Mouse (Mus musculus) heart, embryonic 12.5 days (tissue): ENCODE results near the gene Vmn2r99. TPM values are rescaled to one million over a fixed set of nuclear protein-coding genes. Genes with fewer than 3 reads are reported as not detected.

ENCODE experiments used
- ATAC-seq: fragments of 200-750 bp; cut with Nextera tagmentation; 2 replicates; pipeline ENCODE4 v1.8.0; 2017; ENCODE audit warnings: moderate TSS enrichment, moderate library complexity; ENCODE audit not compliant: insufficient number of reproducible peaks, low FRiP score
- H3K27ac ChIP-seq: fragments of 300-500 bp; sonication (generic); 2 replicates; pipeline ENCODE4 v1.5.1; 2016; ENCODE audit warnings: mild to moderate bottlenecking, moderate library complexity; ENCODE audit not compliant: poor library complexity, severe bottlenecking
- H3K27me3 ChIP-seq: fragments of 300-500 bp; sonication (generic); replicated peaks from 2 replicates; pipeline ENCODE4 v1.6.1; 2016; ENCODE audit warnings: mild to moderate bottlenecking, moderate library complexity
- H3K36me3 ChIP-seq: fragments of 300-500 bp; sonication (generic); 2 replicates; pipeline ENCODE4 v1.6.1; 2016; ENCODE audit warnings: mild to moderate bottlenecking, moderate library complexity
- H3K4me1 ChIP-seq: fragments of 300-500 bp; sonication (generic); replicated peaks from 2 replicates; pipeline ENCODE4 v1.6.1; 2016; ENCODE audit warnings: mild to moderate bottlenecking
- H3K4me2 ChIP-seq: fragments of 300-500 bp; sonication (generic); 2 replicates; pipeline ENCODE4 v1.6.1; 2016; ENCODE audit warnings: mild to moderate bottlenecking, moderate library complexity
- H3K4me3 ChIP-seq: fragments of 300-500 bp; sonication (generic); 2 replicates; pipeline ENCODE4 v1.5.1; 2016; ENCODE audit warnings: mild to moderate bottlenecking
- H3K9ac ChIP-seq: fragments of 300-500 bp; sonication (generic); 2 replicates; pipeline ENCODE4 v1.6.1; 2016; ENCODE audit warnings: mild to moderate bottlenecking, moderate library complexity
- H3K9me3 ChIP-seq: fragments of 300-500 bp; sonication (generic); replicated peaks from 2 replicates; pipeline ENCODE4 v1.6.1; 2016; ENCODE audit warnings: mild to moderate bottlenecking, moderate library complexity
- WGBS: fragments of 180-500 bp; shearing (Covaris S2); methylation state at CpG from one replicate; pipeline ENCODE4 v1.1.7; 2016; 5-methylcytosine and 5-hydroxymethylcytosine counted together
- polyA plus RNA-seq: library from polyadenylated mRNA; unstranded; fragments of >200 nt; fragmentation: Nextera tagmentation; extraction: Ambion mirVana; gene quantifications from 2 replicates; pipeline ENCODE4 v1.2.1, GENCODE M21; 2016

Gene Vmn2r99
- polyA plus RNA-seq: not detected in 2 replicates

DNA sequence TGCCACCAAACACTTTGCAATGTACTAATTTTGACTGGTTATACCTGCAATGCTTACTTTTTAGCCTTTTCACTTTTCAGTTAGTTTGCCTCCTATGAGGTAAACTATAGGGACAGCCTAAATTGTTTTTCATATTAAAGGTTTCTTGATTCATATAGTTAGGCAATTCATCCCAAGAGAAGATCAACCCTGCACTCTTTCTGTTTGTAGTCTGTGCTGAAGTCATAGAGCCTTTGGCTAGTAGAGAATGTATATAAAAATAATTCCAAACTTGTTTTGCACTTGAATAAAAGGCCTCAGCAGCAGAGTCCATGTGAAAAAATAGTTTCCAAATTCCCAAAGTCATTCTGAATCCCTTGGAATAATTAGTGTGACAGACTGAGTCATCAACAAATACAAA, at the start of gene Vmn2r99:
TSS of gene Vmn2r99 (plus strand) at position 301 of the 400 bp plus-strand sequence.
- H3K4me2 ChIP-seq: no peak within 1 kb of the TSS
- H3K4me3 ChIP-seq: no peak within 1 kb of the TSS
- H3K4me1 ChIP-seq: no peaks in the 10 kb centered on the region
- no peak within 1 kb of the TSS for H3K27ac ChIP-seq
- H3K27me3 ChIP-seq: no peaks in the 10 kb centered on the region
- H3K36me3 ChIP-seq: no peaks in the 10 kb centered on the region
- no peak for ATAC-seq
- no peak within 1 kb of the TSS for H3K9ac ChIP-seq
- H3K9me3 ChIP-seq: peaks cover 4% of the 10 kb centered on the region

DNA sequence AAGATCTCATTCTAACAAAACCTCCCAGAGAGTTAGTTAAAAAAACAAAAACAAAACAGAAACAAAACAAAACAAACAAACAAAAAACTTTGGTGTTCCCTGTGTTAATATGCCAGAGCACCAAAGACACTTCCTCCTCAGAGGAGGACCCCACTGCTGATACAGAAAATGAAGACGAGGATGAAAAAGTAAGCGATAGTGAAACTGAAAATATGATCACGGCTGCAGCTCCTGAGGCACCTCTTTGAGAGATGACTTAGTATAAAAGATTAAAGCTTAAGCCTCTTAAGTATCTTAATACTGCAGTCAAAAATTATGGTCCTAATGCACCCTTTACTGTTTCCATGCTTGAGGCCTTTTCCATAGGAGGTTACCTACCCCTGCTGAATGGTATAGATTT, 75.9 kb downstream of the Vmn2r99 start:
- no peak for ATAC-seq
- Histone ChIP-seq H3K27ac (no peak overlapping the region), H3K4me3 (no peak overlapping the region), H3K9ac (no peak overlapping the region), H3K4me1 (no peaks in the 10 kb centered on the region), H3K4me2 (no peak overlapping the region), H3K36me3 (no peaks in the 10 kb centered on the region), H3K27me3 (no peaks in the 10 kb centered on the region), H3K9me3 (peaks cover 36% of the 10 kb centered on the region)
- 81% methylated on average over 3 of the region's 3 CpGs for WGBS

DNA sequence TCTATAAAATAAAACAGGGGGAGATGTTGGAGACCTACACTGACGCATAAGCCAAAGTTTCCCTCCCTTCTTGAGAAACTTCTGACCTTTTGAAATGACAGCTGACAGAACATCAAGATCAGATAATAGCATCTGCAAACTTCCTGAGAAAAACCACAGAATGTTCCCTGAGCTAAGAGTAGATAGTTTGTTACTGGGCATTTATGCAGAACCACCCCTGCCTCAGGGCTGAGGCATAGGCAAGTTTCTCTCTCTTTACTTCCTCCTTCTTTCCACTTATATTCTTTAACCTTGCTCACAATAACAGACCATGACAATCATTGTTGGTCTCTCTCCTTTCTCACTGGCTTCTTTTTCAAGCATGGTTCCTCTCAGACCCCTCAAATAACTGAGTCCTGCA, 83.2 kb downstream of the Vmn2r99 start:
- Histone ChIP-seq H3K4me2 (no peak overlapping the region), H3K4me3 (no peak overlapping the region), H3K27me3 (no peaks in the 10 kb centered on the region), H3K27ac (no peak overlapping the region), H3K36me3 (no peaks in the 10 kb centered on the region), H3K9ac (no peak overlapping the region), H3K9me3 (peaks cover 25% of the 10 kb centered on the region), H3K4me1 (no peaks in the 10 kb centered on the region)
- WGBS: 82% methylated on average over 1 of the region's 1 CpGs
- no peak for ATAC-seq

Other genes with a start within 250 kb of the Vmn2r99 start
- gene Vmn2r100, start 142.8 kb downstream of the Vmn2r99 start, polyA plus RNA-seq: not detected in 2 replicates
- not detected in 2 replicates for gene Vmn2r101, start 215.3 kb downstream of the Vmn2r99 start, polyA plus RNA-seq